Comparison of ENCODE assay signal across 9 mouse cellular contexts in the genomic region with DNA sequence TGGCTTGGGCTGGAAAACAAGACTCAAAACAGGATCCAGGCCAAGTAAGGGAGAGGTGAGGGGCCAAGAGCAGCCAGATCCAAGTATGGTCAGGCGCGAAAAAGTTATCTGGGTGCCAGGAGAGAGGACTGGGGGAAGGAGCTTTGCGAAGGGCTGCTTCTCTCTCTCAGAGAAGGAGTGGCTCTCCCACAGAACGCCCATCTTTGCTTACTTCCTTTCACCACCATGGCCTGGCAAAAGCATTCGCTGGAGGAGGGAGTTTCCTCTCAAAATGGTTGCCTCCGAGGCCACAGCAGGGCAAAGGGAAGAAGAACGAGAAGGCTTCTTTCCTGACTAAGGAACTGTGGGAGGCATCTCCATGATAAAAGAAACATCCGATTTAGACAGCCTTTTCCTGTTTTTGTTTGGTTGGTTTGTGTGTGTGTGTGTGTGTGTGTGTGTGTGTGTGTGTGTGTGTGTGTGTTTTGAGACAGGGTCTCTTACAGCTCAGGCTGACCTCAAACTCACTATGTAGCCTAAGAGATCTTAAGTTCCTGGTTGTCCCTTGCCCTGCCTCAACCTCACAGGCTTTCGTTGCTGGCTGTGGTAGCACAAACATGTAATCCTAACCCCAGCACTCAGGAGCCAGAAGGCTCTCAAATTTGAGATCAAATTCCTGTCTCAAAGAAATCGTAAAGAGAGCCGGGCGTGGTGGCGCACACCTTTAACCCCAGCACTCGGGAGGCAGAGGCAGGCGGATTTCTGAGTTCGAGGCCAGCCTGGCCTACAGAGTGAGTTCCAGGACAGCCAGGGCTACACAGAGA. TPM values are rescaled to one million over a fixed set of nuclear protein-coding genes. Genes with fewer than 3 reads are reported as not detected.
A peak's percentile ranks its signal among the peaks of the same experiment; 100 is the strongest.
DNase-seq lines count a peak whose midpoint lies in the region; ATAC-seq and TF ChIP-seq lines count a peak whose summit lies in the region.
"Had no signal": no experiment of that assay in that cellular context is flagged by ENCODE, and none has a peak within 500 bp of the region (broad histone marks: within the 10 kb centered on the region; RNA-seq: fewer than 3 reads in every experiment).

No protein-coding gene starts in this region.

- peak overlapping the region; percentile 46 for H3K27ac ChIP-seq in MEL (ENCODE audit: control insufficient read depth, low read depth, low read length)
- H3K27ac ChIP-seq in bone marrow macrophage, adult 2 months (ENCODE audit: insufficient read depth, low read depth, low read length) = peak overlapping the region; percentile 86
- peak overlapping the region; percentile 77 for H3K27ac ChIP-seq in lung, postnatal 0 days (ENCODE audit: low read length)
- no peak overlapping the region for H3K27ac ChIP-seq in forebrain, embryonic 11.5 days (ENCODE audit: low read depth, low read length)
- H3K27ac ChIP-seq: midbrain, embryonic 12.5 days had no signal

- DNase-seq in MEL (ENCODE audit: low read depth, low spot score) = peak; percentile 68
- peak; percentile 63 for DNase-seq in lung, postnatal 0 days (ENCODE audit: low spot score)
- DNase-seq in left cerebral cortex, postnatal 25 days (ENCODE audit: low spot score in 2 of 2) = no peak
- DNase-seq in forebrain, embryonic 11.5 days (ENCODE audit: low spot score) = no peak

- no peak for TF ChIP-seq RAD21 in MEL (IDR thresholded peaks at IDR 0.05; ENCODE audit: low read depth, low read length)

- TF ChIP-seq POLR2A in MEL (IDR thresholded peaks at IDR 0.05; ENCODE audit: control insufficient read depth in 1 of 2, insufficient read depth in 1 of 2, low read depth in 1 of 2, low read length in 2 of 2, poor library complexity in 1 of 2) = 0 out of 4 replicates have a peak, but pooled peaks of 1 of the 2 experiments have one; percentile 32
- no peak for TF ChIP-seq POLR2A in bone marrow macrophage, adult 2 months (IDR thresholded peaks at IDR 0.05; ENCODE audit: borderline replicate concordance, low read depth, low read length)

- TF ChIP-seq EP300 in MEL (IDR thresholded peaks at IDR 0.05; ENCODE audit: low read depth in 1 of 2, low read length in 2 of 2) = no peak
- peak; percentile 73 for TF ChIP-seq EP300 in lung, postnatal 0 days (IDR thresholded peaks at IDR 0.05)

- H3K36me3 ChIP-seq in MEL (ENCODE audit: control insufficient read depth in 1 of 2, insufficient read depth in 2 of 2, low read length in 2 of 2) = peaks cover 0 to 13% of the 10 kb centered on the region in 2 experiments; a peak in 2 of 4 replicates
- H3K36me3 ChIP-seq in lung, postnatal 0 days (ENCODE audit: insufficient read depth, low read length) = no peaks in the 10 kb centered on the region
- H3K36me3 ChIP-seq in forebrain, embryonic 11.5 days (ENCODE audit: control insufficient read depth, insufficient read depth, low read length) = no peaks in the 10 kb centered on the region
- H3K36me3 ChIP-seq: midbrain, embryonic 12.5 days had no signal

- H3K4me3 ChIP-seq in MEL (ENCODE audit: control insufficient read depth in 1 of 2, insufficient read depth in 1 of 2, low read depth in 2 of 2, low read length in 2 of 2) = peak overlapping the region; percentile 0 to 1; a peak in 3 of 4 replicates
- H3K4me3 ChIP-seq in bone marrow macrophage, adult 2 months (ENCODE audit: insufficient read depth, low read length) = no peak overlapping the region
- H3K4me3 ChIP-seq in lung, postnatal 0 days (ENCODE audit: low read depth, low read length) = no peak overlapping the region
- H3K4me3 ChIP-seq in forebrain, embryonic 11.5 days (ENCODE audit: low read depth, low read length) = no peak overlapping the region
- H3K4me3 ChIP-seq: midbrain, embryonic 12.5 days had no signal

- no peaks in the 10 kb centered on the region for H3K27me3 ChIP-seq in MEL (ENCODE audit: control insufficient read depth in 1 of 2, insufficient read depth in 2 of 2, low read length in 2 of 2)
- no peaks in the 10 kb centered on the region for H3K27me3 ChIP-seq in lung, postnatal 0 days (replicated peaks; ENCODE audit: insufficient read depth, low read length)
- H3K27me3 ChIP-seq in forebrain, embryonic 11.5 days (ENCODE audit: control insufficient read depth, insufficient read depth, low read length) = no peaks in the 10 kb centered on the region
- H3K27me3 ChIP-seq: midbrain, embryonic 12.5 days had no signal

- H3K79me2 ChIP-seq in MEL (ENCODE audit: control insufficient read depth, insufficient read depth, low read length, poor library complexity) = peaks cover 3% of the 10 kb centered on the region; the same call in 1 of the 2 replicates

- H3K4me2 ChIP-seq in lung, postnatal 0 days (replicated peaks; ENCODE audit: low read depth, low read length) = no peak overlapping the region
- no peak overlapping the region for H3K4me2 ChIP-seq in forebrain, embryonic 11.5 days (ENCODE audit: low read depth, low read length, severe bottlenecking)
- H3K4me2 ChIP-seq: midbrain, embryonic 12.5 days had no signal

- peak; percentile 23 to 26; a peak in 2 of 4 replicates for ATAC-seq in hematopoietic stem cell, adult 5-6 weeks (replicated peaks in 1 of 2; ENCODE audit: insufficient read depth in 1 of 2, low FRiP score in 2 of 2, low TSS enrichment in 1 of 2, low read depth in 1 of 2, poor library complexity in 2 of 2, severe bottlenecking in 2 of 2)
- no peak for ATAC-seq in lung, postnatal 0 days
- ATAC-seq in erythroid progenitor cell, adult 5-6 weeks (replicated peaks; ENCODE audit: low FRiP score, poor library complexity, severe bottlenecking) = no peak
- no peak for ATAC-seq in forebrain, embryonic 11.5 days (replicated peaks; ENCODE audit: low FRiP score)

- WGBS in lung, postnatal 0 days = 63% methylated on average over 15 of the region's 16 CpGs
- 81% methylated on average over 15 of the region's 16 CpGs for WGBS in forebrain, embryonic 11.5 days

- H3K9me3 ChIP-seq in MEL (replicated peaks; ENCODE audit: insufficient read depth, low read length) = no peaks in the 10 kb centered on the region
- H3K9me3 ChIP-seq in lung, postnatal 0 days (ENCODE audit: low read length) = no peaks in the 10 kb centered on the region
- no peaks in the 10 kb centered on the region for H3K9me3 ChIP-seq in forebrain, embryonic 11.5 days (ENCODE audit: control insufficient read depth, low read length)
- H3K9me3 ChIP-seq: midbrain, embryonic 12.5 days had no signal

- H3K9ac ChIP-seq in MEL (ENCODE audit: control insufficient read depth, low read depth, low read length, poor library complexity, severe bottlenecking) = peak overlapping the region; percentile 47
- H3K9ac ChIP-seq in lung, postnatal 0 days (replicated peaks; ENCODE audit: low read depth) = no peak overlapping the region
- no peak overlapping the region for H3K9ac ChIP-seq in forebrain, embryonic 11.5 days (ENCODE audit: low read length)
- H3K9ac ChIP-seq: midbrain, embryonic 12.5 days had no signal

- no peak for TF ChIP-seq CTCF in MEL (IDR thresholded peaks at IDR 0.05 in 2 of 3, conservative IDR thresholded peaks at IDR 0.05 in 1 of 3; ENCODE audit: control insufficient read depth in 1 of 3, insufficient read depth in 1 of 3, low read depth in 2 of 3, low read length in 3 of 3, poor library complexity in 1 of 3, severe bottlenecking in 1 of 3)
- TF ChIP-seq CTCF in bone marrow macrophage, adult 2 months (IDR thresholded peaks at IDR 0.05; ENCODE audit: low read depth, low read length) = no peak
- TF ChIP-seq CTCF in lung, postnatal 0 days (IDR thresholded peaks at IDR 0.05) = no peak

- intact Hi-C loops in left cerebral cortex, postnatal 25 days (cut with DNase I) = no loop called here

- peaks cover 9 to 24% of the 10 kb centered on the region in 2 experiments for H3K4me1 ChIP-seq in MEL (ENCODE audit: control insufficient read depth in 1 of 2, insufficient read depth in 2 of 2, low read length in 2 of 2)
- peaks cover 48% of the 10 kb centered on the region for H3K4me1 ChIP-seq in bone marrow macrophage, adult 2 months (ENCODE audit: control insufficient read depth, insufficient read depth, low read length)
- H3K4me1 ChIP-seq in lung, postnatal 0 days (ENCODE audit: insufficient read depth, low read depth, low read length) = peaks cover 16% of the 10 kb centered on the region
- peaks cover 4% of the 10 kb centered on the region; the same call in 1 of the 2 replicates for H3K4me1 ChIP-seq in forebrain, embryonic 11.5 days (replicated peaks; ENCODE audit: control insufficient read depth, insufficient read depth, low read length)

RNA-seq across cellular contexts. Expression of a gene that starts 4.7 kb away (rescaled TPM):
- total RNA-seq in MEL (2012; rRNA removed) = not detected in 2 replicates
- polyA plus RNA-seq in MEL (2012; ENCODE audit: insufficient read depth in 1 of 2, insufficient read length in 2 of 2, low read depth in 1 of 2, low replicate concordance in 2 of 2, missing spikeins in 1 of 2) = 1 to 10 TPM in 1 of 2 experiments, not detected in 1; 1.4 TPM
- polyA plus RNA-seq in bone marrow macrophage, adult 2 months (2012; ENCODE audit: insufficient read depth, insufficient read length, missing spikeins) = not detected in 2 replicates
- not detected in 2 replicates for total RNA-seq in hematopoietic stem cell, adult 5-6 weeks (2017)
- 0.73 and 0.78 TPM in 2 replicates for polyA plus RNA-seq in lung, postnatal 0 days (2015; fragmentation: Nextera tagmentation; extraction: Ambion mirVana)
- total RNA-seq in erythroid progenitor cell, adult 5-6 weeks (2015; ENCODE audit: low replicate concordance) = not detected in 2 replicates
- total RNA-seq in erythroid progenitor cell, adult 5-6 weeks (2017; ENCODE audit: low replicate concordance) = not detected in 2 replicates
- total RNA-seq in left cerebral cortex, postnatal 25 days (2021) = not detected
- polyA plus RNA-seq in forebrain, embryonic 11.5 days (2014; fragmentation: Nextera tagmentation; extraction: Ambion mirVana) = 1.0 TPM in 1 of 2 replicates, not detected in the other
- polyA plus RNA-seq: brain, embryonic 14.5 days had no signal

RNA-seq across cellular contexts. Expression of a gene that starts 14.3 kb away (rescaled TPM):
- 183 and 191 TPM in 2 replicates for total RNA-seq in MEL (2012; rRNA removed)
- polyA plus RNA-seq in MEL (2012; ENCODE audit: insufficient read depth in 1 of 2, insufficient read length in 2 of 2, low read depth in 1 of 2, low replicate concordance in 2 of 2, missing spikeins in 1 of 2) = 1,000 to 10,000 TPM in 1 of 2 experiments, 100 to 1,000 TPM in 1; 237 to 1,680 TPM
- polyA plus RNA-seq in bone marrow macrophage, adult 2 months (2012; ENCODE audit: insufficient read depth, insufficient read length, missing spikeins) = 868 and 944 TPM in 2 replicates
- total RNA-seq in hematopoietic stem cell, adult 5-6 weeks (2017) = 332 and 487 TPM in 2 replicates
- polyA plus RNA-seq in lung, postnatal 0 days (2015; fragmentation: Nextera tagmentation; extraction: Ambion mirVana) = 468 and 502 TPM in 2 replicates
- 99.5 and 157 TPM in 2 replicates for total RNA-seq in erythroid progenitor cell, adult 5-6 weeks (2015; ENCODE audit: low replicate concordance)
- total RNA-seq in erythroid progenitor cell, adult 5-6 weeks (2017; ENCODE audit: low replicate concordance) = 59.8 and 70.0 TPM in 2 replicates
- total RNA-seq in left cerebral cortex, postnatal 25 days (2021) = 10 to 100 TPM; 18.3 to 18.5 TPM
- polyA plus RNA-seq in forebrain, embryonic 11.5 days (2014; fragmentation: Nextera tagmentation; extraction: Ambion mirVana) = 45.5 and 46.3 TPM in 2 replicates

RNA-seq across cellular contexts. Expression of a gene that starts 21.9 kb away (rescaled TPM):
- total RNA-seq in MEL (2012; rRNA removed) = 26.4 and 31.1 TPM in 2 replicates
- 10 to 100 TPM in 1 of 2 experiments, not detected in 1; 39.8 TPM for polyA plus RNA-seq in MEL (2012; ENCODE audit: insufficient read depth in 1 of 2, insufficient read length in 2 of 2, low read depth in 1 of 2, low replicate concordance in 2 of 2, missing spikeins in 1 of 2)
- polyA plus RNA-seq in bone marrow macrophage, adult 2 months (2012; ENCODE audit: insufficient read depth, insufficient read length, missing spikeins) = 111 and 129 TPM in 2 replicates
- total RNA-seq in hematopoietic stem cell, adult 5-6 weeks (2017) = 84.4 and 87.4 TPM in 2 replicates
- 36.7 and 43.2 TPM in 2 replicates for polyA plus RNA-seq in lung, postnatal 0 days (2015; fragmentation: Nextera tagmentation; extraction: Ambion mirVana)
- total RNA-seq in erythroid progenitor cell, adult 5-6 weeks (2015; ENCODE audit: low replicate concordance) = 29.2 and 32.7 TPM in 2 replicates
- 20.9 and 63.7 TPM in 2 replicates for total RNA-seq in erythroid progenitor cell, adult 5-6 weeks (2017; ENCODE audit: low replicate concordance)
- total RNA-seq in left cerebral cortex, postnatal 25 days (2021) = 10 to 100 TPM; 20.7 to 21.2 TPM
- polyA plus RNA-seq in forebrain, embryonic 11.5 days (2014; fragmentation: Nextera tagmentation; extraction: Ambion mirVana) = 22.0 and 28.4 TPM in 2 replicates

RNA-seq across cellular contexts. Expression of a gene that starts 24.3 kb away (rescaled TPM):
- total RNA-seq in MEL (2012; rRNA removed) = 0.15 and 0.16 TPM in 2 replicates
- polyA plus RNA-seq in MEL (2012; ENCODE audit: insufficient read depth in 1 of 2, insufficient read length in 2 of 2, low read depth in 1 of 2, low replicate concordance in 2 of 2, missing spikeins in 1 of 2) = under 1 TPM in 1 of 2 experiments, not detected in 1; 0.78 TPM
- 0.28 TPM in 1 of 2 replicates, not detected in the other for polyA plus RNA-seq in bone marrow macrophage, adult 2 months (2012; ENCODE audit: insufficient read depth, insufficient read length, missing spikeins)
- not detected in 2 replicates for total RNA-seq in hematopoietic stem cell, adult 5-6 weeks (2017)
- 0.18 and 0.37 TPM in 2 replicates for polyA plus RNA-seq in lung, postnatal 0 days (2015; fragmentation: Nextera tagmentation; extraction: Ambion mirVana)
- total RNA-seq in erythroid progenitor cell, adult 5-6 weeks (2015; ENCODE audit: low replicate concordance) = not detected in 2 replicates
- total RNA-seq in erythroid progenitor cell, adult 5-6 weeks (2017; ENCODE audit: low replicate concordance) = not detected in 2 replicates
- 10 to 100 TPM; 73.5 to 74.2 TPM for total RNA-seq in left cerebral cortex, postnatal 25 days (2021)
- polyA plus RNA-seq in forebrain, embryonic 11.5 days (2014; fragmentation: Nextera tagmentation; extraction: Ambion mirVana) = 1.9 and 2.4 TPM in 2 replicates

RNA-seq across cellular contexts. Expression of a gene that starts 28.9 kb away (rescaled TPM):
- total RNA-seq in MEL (2012; rRNA removed) = 5.4 and 6.1 TPM in 2 replicates
- 10 to 100 TPM in 1 of 2 experiments, not detected in 1; 17.0 TPM for polyA plus RNA-seq in MEL (2012; ENCODE audit: insufficient read depth in 1 of 2, insufficient read length in 2 of 2, low read depth in 1 of 2, low replicate concordance in 2 of 2, missing spikeins in 1 of 2)
- 21.8 and 23.4 TPM in 2 replicates for polyA plus RNA-seq in bone marrow macrophage, adult 2 months (2012; ENCODE audit: insufficient read depth, insufficient read length, missing spikeins)
- 5.9 and 8.3 TPM in 2 replicates for total RNA-seq in hematopoietic stem cell, adult 5-6 weeks (2017)
- 5.4 TPM in 2 replicates for polyA plus RNA-seq in lung, postnatal 0 days (2015; fragmentation: Nextera tagmentation; extraction: Ambion mirVana)
- total RNA-seq in erythroid progenitor cell, adult 5-6 weeks (2015; ENCODE audit: low replicate concordance) = not detected in 2 replicates
- 0.13 TPM in 1 of 2 replicates, not detected in the other for total RNA-seq in erythroid progenitor cell, adult 5-6 weeks (2017; ENCODE audit: low replicate concordance)
- 10 to 100 TPM; 18.6 to 20.5 TPM for total RNA-seq in left cerebral cortex, postnatal 25 days (2021)
- 5.5 TPM in 2 replicates for polyA plus RNA-seq in forebrain, embryonic 11.5 days (2014; fragmentation: Nextera tagmentation; extraction: Ambion mirVana)

Comparison
In these comparisons a context has a peak if more than half of its experiments do, and no peak if none do; other contexts are left out.
1. DNase-seq: peak in MEL (single experiment) and lung, postnatal 0 days (single experiment); none in left cerebral cortex, postnatal 25 days (0 of 2) and forebrain, embryonic 11.5 days (single experiment).
2. H3K4me3 ChIP-seq: peak in MEL (2 of 2); none in bone marrow macrophage, adult 2 months (single experiment), lung, postnatal 0 days (single experiment) and forebrain, embryonic 11.5 days (single experiment).
3. ATAC-seq: peak in hematopoietic stem cell, adult 5-6 weeks (2 of 2); none in lung, postnatal 0 days (single experiment), erythroid progenitor cell, adult 5-6 weeks (single experiment) and forebrain, embryonic 11.5 days (single experiment).